Mouse (Mus musculus): Measurements from ENCODE around the gene Gm10959. TPM values are rescaled to one million over a fixed set of nuclear protein-coding genes. Genes with fewer than 3 reads are reported as not detected.
A peak's percentile ranks its signal among the peaks of the same experiment; 100 is the strongest.

Gene Gm10959
- polyA plus RNA-seq, 1 experiment from 2014 or later = not detected

DNA sequence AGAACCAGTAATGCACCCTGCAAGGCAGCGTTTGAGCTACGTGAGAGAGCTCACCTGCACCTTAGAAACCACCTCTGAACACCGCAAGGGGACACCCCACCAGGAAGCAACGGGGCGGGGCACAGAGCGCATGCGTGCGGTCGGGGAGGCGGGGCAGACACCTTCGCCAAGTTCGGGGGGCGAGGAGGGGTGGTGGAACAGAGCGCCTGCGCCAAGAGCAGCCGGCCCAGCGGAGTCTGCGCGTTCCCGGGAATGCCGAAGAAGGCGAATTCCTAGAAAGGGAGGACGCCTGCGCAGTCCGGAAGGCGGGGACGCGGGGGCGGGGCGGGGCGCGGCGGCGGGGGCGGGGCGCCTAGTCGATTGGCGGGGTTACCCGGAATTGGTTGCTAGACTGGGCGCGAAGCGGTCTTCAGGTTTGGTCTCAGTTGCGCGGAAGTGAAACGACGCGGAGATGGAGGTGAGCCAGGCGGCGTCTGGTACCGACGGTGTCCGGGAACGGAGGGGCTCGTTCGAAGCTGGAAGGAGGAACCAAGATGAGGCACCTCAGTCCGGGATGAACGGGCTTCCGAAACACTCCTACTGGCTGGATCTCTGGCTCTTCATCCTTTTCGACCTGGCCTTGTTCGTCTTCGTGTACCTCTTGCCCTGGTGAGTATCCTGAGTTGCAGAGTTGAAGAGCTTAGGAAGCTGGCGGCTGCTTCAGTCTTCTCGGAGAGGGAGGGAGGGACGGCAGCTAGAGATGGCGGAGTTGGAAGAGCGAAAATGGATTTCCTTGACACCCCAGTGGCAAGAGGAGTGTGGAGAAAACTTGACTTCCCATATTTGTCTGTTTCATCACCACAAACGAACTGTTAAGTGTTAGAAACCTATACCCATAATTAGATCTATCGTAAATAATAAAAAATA is 5.1 kb upstream of the Gm10959 start, which contains the start of gene 1810037I17Rik:
Gene 1810037I17Rik (plus strand): TSS at position 195 of the 906 bp plus-strand sequence.
- H3K4me3 ChIP-seq (ENCODE audit: low read length) = peak within 1 kb of the TSS; percentile 62
- peak within 1 kb of the TSS; percentile 80 for H3K4me2 ChIP-seq (ENCODE audit: low read length)
- peak within 1 kb of the TSS; percentile 72 for H3K9ac ChIP-seq (ENCODE audit: low read depth, low read length)
- no peaks in the 10 kb centered on the region for H3K9me3 ChIP-seq (ENCODE audit: control insufficient read depth, low read length)
- H3K36me3 ChIP-seq (ENCODE audit: control insufficient read depth, insufficient read depth, low read length) = no peaks in the 10 kb centered on the region
- H3K27ac ChIP-seq (ENCODE audit: low read depth, low read length) = peak within 1 kb of the TSS; percentile 75
- peak; percentile 100 for ATAC-seq
- no peaks in the 10 kb centered on the region for H3K27me3 ChIP-seq (replicated peaks; ENCODE audit: control insufficient read depth, insufficient read depth, low read length)
- peaks cover 2% of the 10 kb centered on the region; the same call in 1 of the 2 replicates for H3K4me1 ChIP-seq (ENCODE audit: control insufficient read depth, insufficient read depth, low read depth, low read length)
- WGBS = under 1% methylated on average over 68 of the region's 68 CpGs

- 76% methylated on average over 7 of the region's 7 CpGs for WGBS
- Histone ChIP-seq H3K9me3 (ENCODE audit: control insufficient read depth, low read length) (no peaks in the 10 kb centered on the region), H3K36me3 (ENCODE audit: control insufficient read depth, insufficient read depth, low read length) (no peaks in the 10 kb centered on the region), H3K4me2 (ENCODE audit: low read length) (peak overlapping the region; percentile 67), H3K4me1 (ENCODE audit: control insufficient read depth, insufficient read depth, low read depth, low read length) (peaks cover 2% of the 10 kb centered on the region; the same call in 1 of the 2 replicates), H3K9ac (ENCODE audit: low read depth, low read length) (no peak overlapping the region), H3K27me3 (replicated peaks; ENCODE audit: control insufficient read depth, insufficient read depth, low read length) (no peaks in the 10 kb centered on the region), H3K27ac (ENCODE audit: low read depth, low read length) (no peak overlapping the region), H3K4me3 (ENCODE audit: low read length) (no peak overlapping the region)
- no peak for ATAC-seq
Measured at GRCm38 (mm10) chr3:122923147-122923546, 4.0 kb upstream of the Gm10959 start.

- Histone ChIP-seq H3K9me3 (ENCODE audit: control insufficient read depth, low read length) (no peaks in the 10 kb centered on the region), H3K36me3 (ENCODE audit: control insufficient read depth, insufficient read depth, low read length) (no peaks in the 10 kb centered on the region), H3K4me1 (ENCODE audit: control insufficient read depth, insufficient read depth, low read depth, low read length) (peaks cover 2% of the 10 kb centered on the region; the same call in 1 of the 2 replicates), H3K9ac (ENCODE audit: low read depth, low read length) (no peak overlapping the region), H3K27me3 (replicated peaks; ENCODE audit: control insufficient read depth, insufficient read depth, low read length) (no peaks in the 10 kb centered on the region), H3K4me3 (ENCODE audit: low read length) (no peak overlapping the region), H3K4me2 (ENCODE audit: low read length) (no peak overlapping the region), H3K27ac (ENCODE audit: low read depth, low read length) (no peak overlapping the region)
- ATAC-seq = no peak
- 89% methylated on average over 8 of the region's 8 CpGs for WGBS
Measured at GRCm38 (mm10) chr3:122921676-122922527, 2.7 kb upstream of the Gm10959 start.

DNA sequence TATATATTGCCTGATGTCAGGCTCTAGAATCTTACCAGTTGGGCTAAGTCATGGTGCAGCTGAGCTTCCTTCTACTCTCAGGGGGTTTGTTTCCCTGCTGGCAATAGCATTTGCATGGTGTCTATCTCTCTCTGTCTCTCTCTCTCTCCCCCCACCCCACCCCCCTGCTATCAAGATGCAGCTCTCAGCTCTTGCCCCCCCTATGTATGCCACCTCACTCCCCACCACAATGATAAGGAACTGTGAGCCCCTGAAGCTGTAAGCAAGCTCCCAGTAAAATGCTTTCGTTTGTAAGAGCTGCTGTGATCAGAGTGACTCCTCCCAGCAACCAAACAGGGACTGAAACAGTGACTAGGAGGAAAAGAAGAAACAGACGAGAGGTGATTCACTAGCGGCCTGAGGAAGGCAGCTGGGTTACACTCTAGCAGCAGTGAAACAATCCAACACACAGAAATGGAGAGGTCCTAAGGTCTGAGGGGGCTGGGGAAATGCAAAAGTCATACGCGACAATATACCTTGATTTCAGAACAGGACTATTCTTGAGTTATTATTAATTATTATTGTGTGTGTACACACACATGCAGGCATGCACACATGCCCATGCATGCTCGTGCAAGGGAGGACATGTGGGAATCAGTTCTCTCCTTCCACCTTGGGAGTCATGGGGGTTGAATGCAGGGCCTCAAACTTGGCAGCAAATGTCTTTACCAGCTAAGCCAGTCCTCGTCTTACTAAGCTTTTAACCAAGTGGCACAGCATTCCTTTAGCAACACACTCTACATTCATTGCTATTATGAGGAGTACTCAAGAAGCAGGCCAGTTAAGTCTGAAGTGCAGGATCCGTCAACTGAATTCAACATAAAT is 1.6 kb upstream of the Gm10959 start:
- ATAC-seq = no peak
- no peaks in the 10 kb centered on the region for H3K36me3 ChIP-seq (ENCODE audit: control insufficient read depth, insufficient read depth, low read length)
- H3K27me3 ChIP-seq (replicated peaks; ENCODE audit: control insufficient read depth, insufficient read depth, low read length) = no peaks in the 10 kb centered on the region
- H3K9me3 ChIP-seq (ENCODE audit: control insufficient read depth, low read length) = no peaks in the 10 kb centered on the region
- H3K9ac ChIP-seq (ENCODE audit: low read depth, low read length) = no peak overlapping the region
- H3K4me1 ChIP-seq (ENCODE audit: control insufficient read depth, insufficient read depth, low read depth, low read length) = no peaks in the 10 kb centered on the region
- no peak overlapping the region for H3K4me2 ChIP-seq (ENCODE audit: low read length)
- no peak overlapping the region for H3K4me3 ChIP-seq (ENCODE audit: low read length)
- H3K27ac ChIP-seq (ENCODE audit: low read depth, low read length) = no peak overlapping the region
- 68% methylated on average over 8 of the region's 8 CpGs for WGBS

- H3K27ac ChIP-seq (ENCODE audit: low read depth, low read length) = no peak overlapping the region
- H3K36me3 ChIP-seq (ENCODE audit: control insufficient read depth, insufficient read depth, low read length) = no peaks in the 10 kb centered on the region
- no peak overlapping the region for H3K4me2 ChIP-seq (ENCODE audit: low read length)
- no peak overlapping the region for H3K4me3 ChIP-seq (ENCODE audit: low read length)
- ATAC-seq = no peak
- H3K27me3 ChIP-seq (replicated peaks; ENCODE audit: control insufficient read depth, insufficient read depth, low read length) = no peaks in the 10 kb centered on the region
- H3K9ac ChIP-seq (ENCODE audit: low read depth, low read length) = no peak overlapping the region
- no peaks in the 10 kb centered on the region for H3K4me1 ChIP-seq (ENCODE audit: control insufficient read depth, insufficient read depth, low read depth, low read length)
- no peaks in the 10 kb centered on the region for H3K9me3 ChIP-seq (ENCODE audit: control insufficient read depth, low read length)
- WGBS = 78% methylated on average over 2 of the region's 2 CpGs
Measured at GRCm38 (mm10) chr3:122918672-122919071, 488 bp downstream of the Gm10959 start.

- no peaks in the 10 kb centered on the region for H3K36me3 ChIP-seq (ENCODE audit: control insufficient read depth, insufficient read depth, low read length)
- WGBS = 93% methylated on average over 6 of the region's 6 CpGs
- ATAC-seq = no peak
Measured at GRCm38 (mm10) chr3:122916191-122916680, 2.9 kb downstream of the Gm10959 start.

DNA sequence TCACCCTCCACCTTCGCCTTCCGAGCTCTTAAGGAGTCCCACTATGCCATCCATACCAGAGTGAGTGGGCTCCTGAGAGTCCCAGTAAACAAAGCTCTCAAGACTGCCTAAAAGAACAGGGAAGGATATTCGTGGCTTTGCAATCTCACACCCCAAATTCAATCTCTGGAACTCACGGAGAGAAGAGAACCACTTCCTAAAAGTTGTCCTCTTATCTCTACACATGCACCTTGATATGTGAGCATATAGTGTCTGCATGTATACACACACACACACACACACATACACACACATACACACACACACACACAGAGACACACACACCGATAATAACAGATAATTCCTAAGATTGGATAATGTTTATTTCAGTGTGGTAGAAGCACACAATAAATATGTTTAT is 3.7 kb downstream of the Gm10959 start:
- no peaks in the 10 kb centered on the region for H3K27me3 ChIP-seq (replicated peaks; ENCODE audit: control insufficient read depth, insufficient read depth, low read length)
- no peaks in the 10 kb centered on the region for H3K4me1 ChIP-seq (ENCODE audit: control insufficient read depth, insufficient read depth, low read depth, low read length)
- no peaks in the 10 kb centered on the region for H3K36me3 ChIP-seq (ENCODE audit: control insufficient read depth, insufficient read depth, low read length)
- no peak overlapping the region for H3K4me2 ChIP-seq (ENCODE audit: low read length)
- H3K27ac ChIP-seq (ENCODE audit: low read depth, low read length) = no peak overlapping the region
- WGBS = 83% methylated on average over 5 of the region's 5 CpGs
- H3K4me3 ChIP-seq (ENCODE audit: low read length) = no peak overlapping the region
- H3K9ac ChIP-seq (ENCODE audit: low read depth, low read length) = no peak overlapping the region
- no peak for ATAC-seq
- no peaks in the 10 kb centered on the region for H3K9me3 ChIP-seq (ENCODE audit: control insufficient read depth, low read length)

More at GRCm38 (mm10) chr3:122916191-122916680, 2.9 kb downstream of the Gm10959 start:
- Histone ChIP-seq H3K4me2 (ENCODE audit: low read length) (no peak overlapping the region), H3K27ac (ENCODE audit: low read depth, low read length) (no peak overlapping the region), H3K4me3 (ENCODE audit: low read length) (no peak overlapping the region), H3K9me3 (ENCODE audit: control insufficient read depth, low read length) (no peaks in the 10 kb centered on the region), H3K27me3 (replicated peaks; ENCODE audit: control insufficient read depth, insufficient read depth, low read length) (no peaks in the 10 kb centered on the region), H3K9ac (ENCODE audit: low read depth, low read length) (no peak overlapping the region), H3K4me1 (ENCODE audit: control insufficient read depth, insufficient read depth, low read depth, low read length) (no peaks in the 10 kb centered on the region)

DNA sequence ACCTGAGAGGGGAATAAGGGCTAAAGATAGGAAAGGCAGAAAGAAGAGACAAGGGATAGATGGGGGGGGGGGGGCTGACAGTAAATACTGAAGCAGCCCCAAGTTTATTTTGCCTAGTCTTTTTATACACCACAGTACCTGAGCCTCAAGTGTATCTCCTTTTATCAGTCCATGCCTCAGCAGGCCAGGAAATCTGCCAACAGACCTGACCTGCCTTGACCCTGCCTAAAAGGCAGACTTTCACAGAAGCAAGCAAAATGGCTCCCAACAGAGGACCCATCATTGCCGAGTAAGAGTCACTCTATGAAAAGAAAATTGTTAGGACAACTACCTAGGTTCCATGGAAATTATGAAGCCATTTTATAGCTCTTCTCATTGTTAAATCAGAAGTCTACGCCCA is 11.3 kb downstream of the Gm10959 start:
- Histone ChIP-seq H3K9ac (ENCODE audit: low read depth, low read length) (no peak overlapping the region), H3K36me3 (ENCODE audit: control insufficient read depth, insufficient read depth, low read length) (no peaks in the 10 kb centered on the region), H3K4me1 (ENCODE audit: control insufficient read depth, insufficient read depth, low read depth, low read length) (no peaks in the 10 kb centered on the region), H3K4me2 (ENCODE audit: low read length) (no peak overlapping the region), H3K27me3 (replicated peaks; ENCODE audit: control insufficient read depth, insufficient read depth, low read length) (no peaks in the 10 kb centered on the region), H3K4me3 (ENCODE audit: low read length) (no peak overlapping the region), H3K9me3 (ENCODE audit: control insufficient read depth, low read length) (no peaks in the 10 kb centered on the region), H3K27ac (ENCODE audit: low read depth, low read length) (no peak overlapping the region)
- ATAC-seq = no peak
- 92% methylated on average over 2 of the region's 2 CpGs for WGBS
